Mouse (Mus musculus) cerebellum, adult 2 months (tissue): ENCODE results near the gene Cyp2d22.
"Not testable (repeated sequence)": the region's sequence is repeated elsewhere in the genome, so short reads cannot be mapped to it uniquely, and the experiment has no call there.

Experiments
- CTCF ChIP-seq: fragments of 200-500 bp; IDR thresholded peaks from 2 replicates; pipeline ENCODE4 v1.5.1; 2011; ENCODE audit warnings: low read depth, mild to moderate bottlenecking, control low read depth, low read length, moderate library complexity, borderline replicate concordance; ENCODE audit not compliant: insufficient read depth
- POLR2A ChIP-seq: fragments of 200-500 bp; IDR thresholded peaks from 2 replicates; pipeline ENCODE4 v1.6.1; 2011; ENCODE audit warnings: low read length, control low read depth, borderline replicate concordance; ENCODE audit not compliant: insufficient read depth

DNA sequence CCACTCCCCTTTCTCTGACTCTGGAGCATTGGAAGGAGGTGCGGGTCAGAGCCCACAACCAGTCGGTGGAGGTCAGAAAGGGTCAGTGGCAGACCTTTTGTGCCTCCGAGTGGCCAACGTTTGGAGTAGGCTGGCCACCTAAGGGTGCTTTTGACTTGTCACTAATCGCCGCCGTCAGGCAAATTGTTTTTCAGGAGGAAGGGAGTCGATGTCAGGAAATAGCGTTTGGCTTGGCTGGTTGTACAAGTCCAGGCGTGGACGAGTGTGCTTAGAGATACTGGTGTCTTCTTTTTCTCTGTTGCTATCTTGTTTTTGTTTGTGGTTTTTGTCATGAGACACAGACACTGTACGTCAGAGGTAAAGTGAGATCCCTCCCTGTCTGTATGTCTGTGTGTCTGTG lies 16.3 kb downstream of the Cyp2d22 start:
- not testable (repeated sequence) for TF ChIP-seq CTCF, POLR2A
